Mouse (Mus musculus) hindbrain, embryonic 11.5 days (tissue): Measurements from ENCODE around the gene Ybx2. TPM values are rescaled to one million over a fixed set of nuclear protein-coding genes. Genes with fewer than 3 reads are reported as not detected.
"Not testable (repeated sequence)": the region's sequence is repeated elsewhere in the genome, so short reads cannot be mapped to it uniquely, and the experiment has no call there.

Source experiments
- ATAC-seq: fragments of 200-750 bp; cut with Nextera tagmentation; 2 replicates; pipeline ENCODE4 v1.8.0; 2017; ENCODE audit warnings: mild to moderate bottlenecking, moderate TSS enrichment, moderate library complexity; ENCODE audit not compliant: low FRiP score
- DNase-seq: peaks from one replicate; pipeline ENCODE4 v3.0.0-alpha.2; 2015; ENCODE audit warnings: low spot score
- H3K27ac ChIP-seq: fragments of 300-500 bp; sonication (generic); 2 replicates; pipeline ENCODE4 v1.5.1; 2014; ENCODE audit warnings: mild to moderate bottlenecking, low read depth, low read length
- H3K27me3 ChIP-seq: fragments of 300-500 bp; sonication (generic); 2 replicates; pipeline ENCODE4 v1.6.1; 2014; ENCODE audit warnings: mild to moderate bottlenecking, low read length, moderate library complexity, mixed read lengths; ENCODE audit not compliant: control insufficient read depth, insufficient read depth
- H3K36me3 ChIP-seq: fragments of 300-500 bp; sonication (generic); 2 replicates; pipeline ENCODE4 v1.6.1; 2014; ENCODE audit warnings: mild to moderate bottlenecking, low read length, moderate library complexity, mixed read lengths; ENCODE audit not compliant: control insufficient read depth, insufficient read depth
- H3K4me1 ChIP-seq: fragments of 300-500 bp; sonication (generic); replicated peaks from 2 replicates; pipeline ENCODE4 v1.6.1; 2014; ENCODE audit warnings: low read length, mixed read lengths; ENCODE audit not compliant: control insufficient read depth, insufficient read depth
- H3K4me2 ChIP-seq: fragments of 300-500 bp; sonication (generic); replicated peaks from 2 replicates; pipeline ENCODE4 v1.6.1; 2014; ENCODE audit warnings: mild to moderate bottlenecking, low read depth, low read length
- H3K4me3 ChIP-seq: fragments of 300-500 bp; sonication (generic); 2 replicates; pipeline ENCODE4 v1.5.1; 2014; ENCODE audit warnings: low read depth, low read length
- H3K9ac ChIP-seq: fragments of 300-500 bp; sonication (generic); 2 replicates; pipeline ENCODE4 v1.6.1; 2014; ENCODE audit warnings: low read depth, low read length
- H3K9me3 ChIP-seq: fragments of 300-500 bp; sonication (generic); 2 replicates; pipeline ENCODE4 v1.6.1; 2016; ENCODE audit warnings: low read length; ENCODE audit not compliant: control insufficient read depth
- WGBS: fragments of 180-500 bp; shearing (Covaris S2); extraction: QIAGEN DNeasy Blood & Tissue Kit; methylation state at CpG from one replicate; pipeline ENCODE4 v1.1.7; 2014; 5-methylcytosine and 5-hydroxymethylcytosine counted together
- polyA plus RNA-seq: library from polyadenylated mRNA; unstranded; fragments of >200 nt; fragmentation: Nextera tagmentation; extraction: Ambion mirVana; gene quantifications from 2 replicates; pipeline ENCODE4 v1.2.1, GENCODE M21; 2014

The Ybx2 gene
- polyA plus RNA-seq, 1 experiment from 2014 or later = 4.8 TPM

DNA sequence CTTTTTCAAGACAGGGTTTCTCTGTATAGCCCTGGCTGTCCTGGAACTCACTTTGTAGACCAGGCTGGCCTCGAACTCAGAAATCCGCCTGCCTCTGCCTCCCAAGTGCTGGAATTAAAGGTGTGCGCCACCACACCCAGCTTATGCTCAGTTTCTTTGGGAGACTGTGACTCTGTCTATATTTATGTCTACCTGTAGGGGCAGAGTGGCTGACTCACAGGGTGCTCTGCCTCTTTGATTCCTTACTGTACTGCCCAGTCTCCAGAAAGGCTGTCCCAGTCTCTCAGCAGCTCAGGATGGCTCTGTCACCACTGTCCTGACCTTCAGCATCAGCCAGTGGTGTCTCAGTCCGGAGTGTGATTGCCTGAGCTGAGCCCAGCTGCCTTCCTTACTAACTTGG, 20.0 kb downstream of the Ybx2 start:
- DNase-seq, H3K9ac ChIP-seq, H3K4me2 ChIP-seq, ATAC-seq, H3K36me3 ChIP-seq, H3K27me3 ChIP-seq, H3K4me1 ChIP-seq, H3K4me3 ChIP-seq, H3K9me3 ChIP-seq, H3K27ac ChIP-seq: not testable (repeated sequence)
- 80% methylated on average over 4 of the region's 4 CpGs for WGBS

DNA sequence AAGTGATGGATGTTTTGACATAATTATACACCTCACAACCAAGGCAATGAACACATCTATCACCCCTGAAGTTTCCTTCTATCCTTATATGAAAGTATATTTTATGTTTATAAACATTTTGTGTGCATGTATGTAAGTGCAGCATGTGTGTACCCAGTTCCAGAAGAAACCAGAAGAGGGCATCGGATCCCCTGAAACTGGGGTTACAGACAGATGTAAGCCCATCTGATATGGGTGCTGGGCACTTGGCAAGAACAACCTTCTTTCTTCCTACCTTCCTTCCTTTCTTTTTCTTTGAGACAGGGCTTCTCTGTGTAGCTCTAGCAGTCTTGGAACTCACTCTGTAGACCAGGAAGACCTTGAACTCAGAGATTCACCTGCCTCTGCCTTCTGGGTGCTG, 20.6 kb downstream of the Ybx2 start:
- no peak for ATAC-seq
- Histone ChIP-seq H3K36me3 (no peaks in the 10 kb centered on the region), H3K4me2 (no peak overlapping the region), H3K27me3 (no peaks in the 10 kb centered on the region), H3K27ac (no peak overlapping the region), H3K9ac (no peak overlapping the region), H3K4me3 (no peak overlapping the region), H3K4me1 (no peaks in the 10 kb centered on the region), H3K9me3 (no peaks in the 10 kb centered on the region)
- WGBS = 76% methylated on average over 1 of the region's 1 CpGs
- DNase-seq = no peak

DNA sequence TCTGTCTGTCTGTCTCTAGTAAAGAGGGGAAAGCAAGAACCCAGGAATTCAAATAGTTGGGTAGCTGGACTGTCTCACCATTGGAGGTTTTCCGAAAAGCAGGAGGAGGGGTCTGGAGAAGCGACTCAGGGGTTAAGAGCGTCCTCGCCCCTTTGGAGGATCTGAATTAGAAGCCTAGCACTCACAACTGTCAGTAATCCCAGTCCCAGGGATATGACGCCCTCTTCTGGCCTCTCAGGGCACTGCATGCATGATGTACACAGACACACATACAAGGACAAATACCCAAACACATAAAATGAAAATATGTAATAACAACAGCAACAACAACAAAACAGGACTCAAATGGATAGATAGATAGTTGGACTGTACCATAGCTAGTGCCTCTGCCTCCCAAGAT, 25.0 kb downstream of the Ybx2 start:
- no peak overlapping the region for H3K4me2 ChIP-seq
- H3K9me3 ChIP-seq = no peaks in the 10 kb centered on the region
- H3K36me3 ChIP-seq = no peaks in the 10 kb centered on the region
- peak; percentile 24 for DNase-seq
- H3K9ac ChIP-seq = no peak overlapping the region
- peaks cover 34% of the 10 kb centered on the region for H3K27me3 ChIP-seq
- no peak for ATAC-seq
- no peak overlapping the region for H3K4me3 ChIP-seq
- 29% methylated on average over 5 of the region's 5 CpGs for WGBS
- H3K4me1 ChIP-seq = no peaks in the 10 kb centered on the region; the same call in 1 of the 2 replicates
- no peak overlapping the region for H3K27ac ChIP-seq

DNA sequence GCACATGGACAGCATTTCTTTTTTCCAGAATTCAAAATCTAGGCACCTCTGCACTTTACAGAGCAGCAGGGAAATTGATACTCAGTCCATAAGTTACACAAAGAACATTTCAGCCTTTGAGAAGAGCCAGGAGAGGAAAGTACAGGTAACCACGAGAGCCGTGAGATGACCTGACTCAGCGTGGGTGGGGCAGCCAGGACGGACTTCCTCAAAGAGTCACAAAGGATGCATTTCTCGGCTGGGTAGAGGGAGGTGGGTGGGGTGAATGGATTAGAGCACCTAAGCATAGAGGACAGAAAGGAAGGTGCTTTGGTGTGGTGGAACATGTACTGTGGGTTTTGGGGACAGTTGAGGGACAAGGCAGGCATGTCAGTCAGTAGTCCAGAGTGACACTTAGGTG, 26.2 kb downstream of the Ybx2 start:
- H3K27me3 ChIP-seq = peaks cover 46% of the 10 kb centered on the region

DNA sequence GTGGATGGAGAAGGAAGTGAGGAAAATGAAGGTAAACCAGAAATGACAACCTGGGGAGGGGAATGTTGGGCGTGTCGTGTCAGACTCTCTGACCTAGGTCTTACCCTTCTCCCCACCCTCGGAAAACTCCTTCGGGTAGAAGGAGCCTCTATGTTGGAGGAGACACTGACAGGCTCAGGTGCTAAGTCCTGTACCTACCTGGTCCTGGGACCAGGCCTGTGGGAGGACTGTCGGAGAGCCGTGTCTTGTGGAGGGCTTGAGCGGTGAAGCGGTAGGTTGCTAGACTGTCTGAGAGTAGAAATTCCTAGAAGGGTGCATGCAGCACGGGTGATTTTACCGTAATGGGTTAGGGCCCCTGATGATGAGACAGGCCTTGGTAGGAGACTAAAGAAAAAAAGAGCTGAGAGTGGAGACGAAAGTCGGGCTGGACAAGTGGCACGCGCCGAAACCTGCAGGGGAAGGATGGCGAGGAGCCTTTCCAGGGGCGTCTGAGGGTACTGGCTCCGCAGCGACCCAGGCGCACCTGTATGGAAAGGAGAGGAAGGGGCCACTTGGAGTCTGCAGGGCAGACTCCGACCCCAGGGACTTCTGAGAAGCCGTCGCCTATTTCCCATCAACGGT, 29.2 kb downstream of the Ybx2 start, which contains the start of gene Cldn7:
Gene Cldn7, plus strand, starts transcription at position 130 of the 621 bp plus-strand sequence.
- Histone ChIP-seq H3K4me1 (peaks cover 2% of the 10 kb centered on the region; the same call in 1 of the 2 replicates), H3K27me3 (peaks cover 57% of the 10 kb centered on the region), H3K4me3 (peak within 1 kb of the TSS; percentile 19; the same call in 1 of the 2 replicates), H3K4me2 (no peak within 1 kb of the TSS), H3K9me3 (no peaks in the 10 kb centered on the region), H3K9ac (no peak within 1 kb of the TSS), H3K36me3 (no peaks in the 10 kb centered on the region), H3K27ac (no peak within 1 kb of the TSS)
- DNase-seq (peak; percentile 33), ATAC-seq (no peak)
- WGBS = 12% methylated on average over 24 of the region's 24 CpGs

More for the DNA sequence above, 26.2 kb downstream of the Ybx2 start:
- DNase-seq (no peak), ATAC-seq (no peak)
- H3K9me3 ChIP-seq = no peaks in the 10 kb centered on the region
- H3K27ac ChIP-seq = no peak overlapping the region
- no peaks in the 10 kb centered on the region for H3K36me3 ChIP-seq
- WGBS = 55% methylated on average over 5 of the region's 5 CpGs
- H3K4me2 ChIP-seq = no peak overlapping the region
- H3K4me3 ChIP-seq = no peak overlapping the region
- H3K9ac ChIP-seq = no peak overlapping the region
- peaks cover 2% of the 10 kb centered on the region; the same call in 1 of the 2 replicates for H3K4me1 ChIP-seq

DNA sequence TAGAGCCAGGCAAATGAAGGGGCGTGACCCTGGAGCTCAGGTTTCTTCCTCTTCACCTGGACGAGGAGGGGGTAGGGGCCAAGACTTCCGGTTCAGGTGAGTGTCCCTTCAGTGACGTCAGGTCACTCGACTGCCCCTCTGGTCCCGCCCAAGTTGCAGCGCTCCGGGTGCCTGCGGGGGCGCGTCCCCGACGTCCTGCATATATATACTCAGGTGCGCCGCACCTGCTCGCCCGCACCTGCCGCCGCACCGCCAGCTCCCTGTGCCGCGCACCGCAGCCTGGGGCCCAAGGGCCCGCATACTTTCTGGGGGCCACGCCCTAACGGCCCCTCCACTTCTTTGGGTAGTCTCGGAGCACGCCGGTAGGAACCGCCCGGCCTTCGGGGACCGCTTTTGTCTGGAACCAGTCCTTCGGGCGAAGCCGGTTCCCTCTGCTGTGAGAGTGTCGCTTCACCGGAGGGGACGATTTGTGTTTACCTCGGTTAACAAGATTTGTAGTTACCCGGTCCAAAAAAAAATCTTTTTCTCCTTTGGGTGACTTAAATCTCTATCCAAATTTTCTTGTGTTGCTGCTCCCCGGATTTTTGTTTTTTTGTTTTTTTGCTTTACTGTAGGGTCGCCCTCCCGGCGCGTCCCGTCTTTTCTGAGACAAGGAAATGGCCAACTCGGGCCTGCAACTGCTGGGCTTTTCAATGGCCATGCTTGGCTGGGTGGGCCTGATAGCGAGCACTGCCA, 29.8 kb downstream of the Ybx2 start:
- 3% methylated on average over 49 of the region's 49 CpGs for WGBS
- ATAC-seq = no peak
- peaks cover 2% of the 10 kb centered on the region; the same call in 1 of the 2 replicates for H3K4me1 ChIP-seq
- no peak overlapping the region for H3K4me2 ChIP-seq
- peak; percentile 44 for DNase-seq
- H3K4me3 ChIP-seq = peak overlapping the region; percentile 20
- H3K27me3 ChIP-seq = peaks cover 57% of the 10 kb centered on the region
- 0 out of 2 replicates have a peak, but pooled peaks cover 1% of the 10 kb centered on the region for H3K36me3 ChIP-seq
- no peaks in the 10 kb centered on the region for H3K9me3 ChIP-seq
- H3K27ac ChIP-seq = no peak overlapping the region
- H3K9ac ChIP-seq = no peak overlapping the region; the same call in 1 of the 2 replicates

DNA sequence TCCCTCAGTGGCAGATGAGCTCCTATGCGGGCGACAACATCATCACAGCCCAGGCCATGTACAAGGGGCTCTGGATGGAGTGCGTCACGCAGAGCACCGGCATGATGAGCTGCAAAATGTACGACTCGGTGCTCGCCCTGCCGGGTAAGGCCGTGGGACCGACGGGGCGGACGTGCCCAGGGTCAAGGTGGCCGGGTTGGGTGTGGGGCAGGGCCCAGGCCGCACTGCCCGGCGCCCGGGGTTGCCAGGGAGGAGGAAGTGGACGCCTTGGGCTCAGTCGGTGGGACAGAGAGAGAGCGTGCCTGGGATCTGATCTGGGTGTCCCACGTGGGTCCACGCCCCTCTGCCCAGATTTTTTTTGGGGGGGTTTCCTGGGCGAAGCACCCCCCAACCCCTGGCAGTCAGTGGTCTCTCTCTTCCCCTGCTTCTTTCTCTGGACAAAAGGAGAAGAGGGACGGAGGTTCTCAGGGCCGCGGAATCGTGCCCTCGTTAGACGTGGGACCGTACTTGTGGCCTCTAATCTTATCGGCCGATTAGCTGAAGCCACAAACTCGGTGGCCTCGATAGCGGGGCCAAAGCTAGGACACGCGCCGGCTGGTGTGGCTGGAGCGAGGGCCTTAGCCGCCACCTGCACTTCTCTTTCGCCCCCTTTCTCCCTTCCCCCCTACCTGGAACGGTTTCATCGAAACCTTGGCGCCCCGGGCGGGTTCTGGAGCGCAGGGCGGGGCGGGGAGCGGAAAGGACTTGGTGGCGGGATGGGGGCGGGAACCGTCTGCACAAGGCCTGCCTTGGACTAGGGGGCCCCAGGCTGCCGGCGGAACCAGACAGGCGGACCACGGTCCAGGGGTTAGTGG, 30.6 kb downstream of the Ybx2 start:
- H3K27me3 ChIP-seq = peaks cover 57% of the 10 kb centered on the region

DNA sequence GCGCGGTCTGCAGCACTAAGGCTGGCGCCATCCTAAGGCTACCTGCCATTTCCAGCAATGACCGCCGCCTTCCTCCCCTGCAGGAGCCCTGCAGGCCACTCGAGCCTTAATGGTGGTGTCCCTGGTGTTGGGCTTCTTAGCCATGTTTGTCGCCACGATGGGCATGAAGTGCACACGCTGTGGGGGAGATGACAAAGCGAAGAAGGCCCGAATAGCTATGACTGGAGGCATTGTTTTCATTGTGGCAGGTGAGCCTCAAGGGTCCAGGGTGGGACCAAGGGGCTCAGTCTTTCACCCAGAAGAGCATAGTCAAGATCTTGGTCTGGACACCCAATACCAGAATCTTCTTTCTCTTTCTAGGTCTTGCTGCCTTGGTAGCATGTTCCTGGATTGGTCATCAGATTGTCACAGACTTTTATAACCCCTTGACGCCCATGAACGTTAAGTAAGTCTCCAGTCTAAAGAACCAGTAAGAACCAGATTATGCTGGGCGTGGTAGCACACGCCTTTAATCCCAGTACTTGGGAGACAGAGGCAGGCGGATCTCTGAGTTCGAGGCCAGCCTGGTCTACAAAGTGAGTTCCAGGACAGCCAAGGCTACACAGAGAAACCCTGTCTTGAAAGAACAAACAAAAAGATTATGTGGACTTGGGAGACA, 31.4 kb downstream of the Ybx2 start:
- no peak overlapping the region for H3K27ac ChIP-seq
- H3K9me3 ChIP-seq = no peaks in the 10 kb centered on the region
- ATAC-seq (no peak), DNase-seq (no peak)
- peak overlapping the region; percentile 20 for H3K4me3 ChIP-seq
- H3K36me3 ChIP-seq = 0 out of 2 replicates have a peak, but pooled peaks cover 3% of the 10 kb centered on the region
- 41% methylated on average over 17 of the region's 17 CpGs for WGBS
- no peak overlapping the region for H3K9ac ChIP-seq
- peak overlapping the region; percentile 26 for H3K4me2 ChIP-seq
- peaks cover 2% of the 10 kb centered on the region; the same call in 1 of the 2 replicates for H3K4me1 ChIP-seq
- peaks cover 54% of the 10 kb centered on the region for H3K27me3 ChIP-seq

More for the DNA sequence above, 30.6 kb downstream of the Ybx2 start:
- 1% methylated on average over 59 of the region's 59 CpGs for WGBS
- no peak overlapping the region for H3K27ac ChIP-seq
- ATAC-seq = no peak
- peak overlapping the region; percentile 20 for H3K4me3 ChIP-seq
- peak overlapping the region; percentile 3; the same call in 1 of the 2 replicates for H3K9ac ChIP-seq
- H3K36me3 ChIP-seq = 0 out of 2 replicates have a peak, but pooled peaks cover 3% of the 10 kb centered on the region
- H3K4me1 ChIP-seq = peaks cover 2% of the 10 kb centered on the region; the same call in 1 of the 2 replicates
- DNase-seq = peak; percentile 54
- H3K4me2 ChIP-seq = peak overlapping the region; percentile 26
- no peaks in the 10 kb centered on the region for H3K9me3 ChIP-seq
